Mouse (Mus musculus): Measurements from ENCODE around the gene Mvb12a. TPM values are rescaled to one million over a fixed set of nuclear protein-coding genes. Genes with fewer than 3 reads are reported as not detected.

Gene Mvb12a
- polyA plus RNA-seq, 1 experiment = 72.6 TPM

- Histone ChIP-seq H3K9ac (ENCODE audit: low read depth, poor library complexity, severe bottlenecking) (peak overlapping the region; percentile 13), H3K27ac (ENCODE audit: insufficient read depth, low read length) (peak overlapping the region; percentile 34), H3K27me3 (ENCODE audit: control insufficient read depth, insufficient read depth, low read length, poor library complexity, severe bottlenecking) (no peaks in the 10 kb centered on the region), H3K4me1 (ENCODE audit: control insufficient read depth, insufficient read depth, low read length) (peaks cover 8% of the 10 kb centered on the region), H3K36me3 (ENCODE audit: control insufficient read depth, insufficient read depth, low read length, poor library complexity, severe bottlenecking) (peaks cover 9% of the 10 kb centered on the region), H3K9me3 (replicated peaks; ENCODE audit: control insufficient read depth, insufficient read depth, low read length, poor library complexity, severe bottlenecking) (no peaks in the 10 kb centered on the region), H3K4me3 (ENCODE audit: low read depth, low read length) (no peak overlapping the region)
- TF ChIP-seq CTCF (IDR thresholded peaks at IDR 0.05; ENCODE audit: low read depth, low read length) (no peak), POLR2A (IDR thresholded peaks at IDR 0.05; ENCODE audit: insufficient read depth, low read length) (no peak), EP300 (IDR thresholded peaks at IDR 0.05; ENCODE audit: insufficient read depth, low read depth, low read length) (no peak)
Observed at GRCm38 (mm10) chr8:71497881-71498501, 44.7 kb upstream of the Mvb12a start.

- Histone ChIP-seq H3K9me3 (replicated peaks; ENCODE audit: control insufficient read depth, insufficient read depth, low read length, poor library complexity, severe bottlenecking) (no peaks in the 10 kb centered on the region), H3K9ac (ENCODE audit: low read depth, poor library complexity, severe bottlenecking) (no peak overlapping the region), H3K36me3 (ENCODE audit: control insufficient read depth, insufficient read depth, low read length, poor library complexity, severe bottlenecking) (peaks cover 5% of the 10 kb centered on the region), H3K4me3 (ENCODE audit: low read depth, low read length) (peak overlapping the region; percentile 7; the same call in 1 of the 2 replicates), H3K27ac (ENCODE audit: insufficient read depth, low read length) (peak overlapping the region; percentile 83), H3K4me1 (ENCODE audit: control insufficient read depth, insufficient read depth, low read length) (peaks cover 8% of the 10 kb centered on the region), H3K27me3 (ENCODE audit: control insufficient read depth, insufficient read depth, low read length, poor library complexity, severe bottlenecking) (no peaks in the 10 kb centered on the region)
- TF ChIP-seq POLR2A (IDR thresholded peaks at IDR 0.05; ENCODE audit: insufficient read depth, low read length) = no peak
- peak; percentile 58; the same call in 1 of the 2 replicates for TF ChIP-seq EP300 (IDR thresholded peaks at IDR 0.05; ENCODE audit: insufficient read depth, low read depth, low read length)
- TF ChIP-seq CTCF (IDR thresholded peaks at IDR 0.05; ENCODE audit: low read depth, low read length) = no peak
Observed at GRCm38 (mm10) chr8:71498816-71499690, 43.7 kb upstream of the Mvb12a start.

- H3K27ac ChIP-seq (ENCODE audit: insufficient read depth, low read length) = no peak overlapping the region
- TF ChIP-seq POLR2A (IDR thresholded peaks at IDR 0.05; ENCODE audit: insufficient read depth, low read length) (no peak), CTCF (IDR thresholded peaks at IDR 0.05; ENCODE audit: low read depth, low read length) (no peak), EP300 (IDR thresholded peaks at IDR 0.05; ENCODE audit: insufficient read depth, low read depth, low read length) (no peak)
- H3K36me3 ChIP-seq (ENCODE audit: control insufficient read depth, insufficient read depth, low read length, poor library complexity, severe bottlenecking) = no peaks in the 10 kb centered on the region
- H3K9me3 ChIP-seq (replicated peaks; ENCODE audit: control insufficient read depth, insufficient read depth, low read length, poor library complexity, severe bottlenecking) = no peaks in the 10 kb centered on the region
- no peak overlapping the region for H3K4me3 ChIP-seq (ENCODE audit: low read depth, low read length)
- no peak overlapping the region for H3K9ac ChIP-seq (ENCODE audit: low read depth, poor library complexity, severe bottlenecking)
- peaks cover 5% of the 10 kb centered on the region for H3K4me1 ChIP-seq (ENCODE audit: control insufficient read depth, insufficient read depth, low read length)
- H3K27me3 ChIP-seq (ENCODE audit: control insufficient read depth, insufficient read depth, low read length, poor library complexity, severe bottlenecking) = no peaks in the 10 kb centered on the region
Observed at GRCm38 (mm10) chr8:71504349-71504748, 38.4 kb upstream of the Mvb12a start.

GRCm38 (mm10) chr8:71505326-71505725 lies 37.4 kb upstream of the Mvb12a start:
- TF ChIP-seq POLR2A (IDR thresholded peaks at IDR 0.05; ENCODE audit: insufficient read depth, low read length) (no peak), EP300 (IDR thresholded peaks at IDR 0.05; ENCODE audit: insufficient read depth, low read depth, low read length) (no peak), CTCF (IDR thresholded peaks at IDR 0.05; ENCODE audit: low read depth, low read length) (no peak)
- no peaks in the 10 kb centered on the region for H3K27me3 ChIP-seq (ENCODE audit: control insufficient read depth, insufficient read depth, low read length, poor library complexity, severe bottlenecking)
- H3K9ac ChIP-seq (ENCODE audit: low read depth, poor library complexity, severe bottlenecking) = no peak overlapping the region

GRCm38 (mm10) chr8:71505979-71506378 lies 36.7 kb upstream of the Mvb12a start:
- Histone ChIP-seq H3K4me1 (ENCODE audit: control insufficient read depth, insufficient read depth, low read length) (peaks cover 3% of the 10 kb centered on the region), H3K4me3 (ENCODE audit: low read depth, low read length) (no peak overlapping the region), H3K9ac (ENCODE audit: low read depth, poor library complexity, severe bottlenecking) (no peak overlapping the region), H3K27ac (ENCODE audit: insufficient read depth, low read length) (no peak overlapping the region), H3K36me3 (ENCODE audit: control insufficient read depth, insufficient read depth, low read length, poor library complexity, severe bottlenecking) (no peaks in the 10 kb centered on the region), H3K27me3 (ENCODE audit: control insufficient read depth, insufficient read depth, low read length, poor library complexity, severe bottlenecking) (no peaks in the 10 kb centered on the region), H3K9me3 (replicated peaks; ENCODE audit: control insufficient read depth, insufficient read depth, low read length, poor library complexity, severe bottlenecking) (no peaks in the 10 kb centered on the region)
- TF ChIP-seq EP300 (IDR thresholded peaks at IDR 0.05; ENCODE audit: insufficient read depth, low read depth, low read length) (no peak), CTCF (IDR thresholded peaks at IDR 0.05; ENCODE audit: low read depth, low read length) (no peak), POLR2A (IDR thresholded peaks at IDR 0.05; ENCODE audit: insufficient read depth, low read length) (no peak)

More at GRCm38 (mm10) chr8:71505326-71505725, 37.4 kb upstream of the Mvb12a start:
- no peaks in the 10 kb centered on the region for H3K36me3 ChIP-seq (ENCODE audit: control insufficient read depth, insufficient read depth, low read length, poor library complexity, severe bottlenecking)
- H3K4me3 ChIP-seq (ENCODE audit: low read depth, low read length) = no peak overlapping the region
- H3K27ac ChIP-seq (ENCODE audit: insufficient read depth, low read length) = no peak overlapping the region
- H3K9me3 ChIP-seq (replicated peaks; ENCODE audit: control insufficient read depth, insufficient read depth, low read length, poor library complexity, severe bottlenecking) = no peaks in the 10 kb centered on the region
- H3K4me1 ChIP-seq (ENCODE audit: control insufficient read depth, insufficient read depth, low read length) = peaks cover 3% of the 10 kb centered on the region

Measured in ES-Bruce4 (cell line).